19 mouse cellular contexts compared by ENCODE assay signal in the genomic region with DNA sequence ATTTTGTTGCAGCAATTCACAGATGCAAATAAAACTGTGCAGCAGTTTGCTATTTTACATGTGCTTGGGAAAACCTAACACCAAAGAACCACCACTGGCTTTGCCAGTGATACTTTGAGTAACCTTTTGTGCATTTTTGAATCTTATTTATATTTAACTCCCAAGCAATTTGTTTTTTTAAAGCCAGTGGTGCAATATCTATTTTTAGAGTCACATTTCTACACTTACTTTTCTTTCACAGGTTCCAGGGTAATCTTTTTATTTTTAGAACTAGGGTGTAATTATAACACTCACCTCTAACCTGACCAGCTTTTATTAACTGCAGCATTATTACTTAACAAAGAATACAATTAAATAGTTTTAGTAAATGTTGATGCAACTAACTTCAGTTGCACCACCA. TPM values are rescaled to one million over a fixed set of nuclear protein-coding genes. Genes with fewer than 3 reads are reported as not detected.
A peak's percentile ranks its signal among the peaks of the same experiment; 100 is the strongest.
DNase-seq lines count a peak whose midpoint lies in the region; ATAC-seq and TF ChIP-seq lines count a peak whose summit lies in the region.
"Had no signal": no experiment of that assay in that cellular context is flagged by ENCODE, and none has a peak within 500 bp of the region (broad histone marks: within the 10 kb centered on the region; RNA-seq: fewer than 3 reads in every experiment).

No protein-coding gene starts in this region.

- intact Hi-C loops in heart, adult 2 months (cut with DNase I): no loop called here
- intact Hi-C loops in heart, postnatal 25 days (cut with DNase I): no loop called here
- intact Hi-C loops in heart, postnatal 36 days (cut with DNase I): no loop called here

- no peak for TF ChIP-seq EP300 in heart, adult 2 months (IDR thresholded peaks at IDR 0.05; ENCODE audit: insufficient read depth, low read depth, low read length)

- no peaks in the 10 kb centered on the region for H3K79me2 ChIP-seq in heart, adult 2 months (replicated peaks; ENCODE audit: control insufficient read depth, insufficient read depth, low read length)

- no peak overlapping the region for H3K4me2 ChIP-seq in heart, embryonic 15.5 days
- no peak overlapping the region for H3K4me2 ChIP-seq in midbrain, embryonic 11.5 days
- no peak overlapping the region for H3K4me2 ChIP-seq in midbrain, embryonic 13.5 days (replicated peaks)
- H3K4me2 ChIP-seq: embryonic facial prominence, embryonic 12.5 days; forebrain, embryonic 13.5 days; forebrain, embryonic 15.5 days had no signal

- ATAC-seq in heart, embryonic 15.5 days (replicated peaks; ENCODE audit: insufficient number of reproducible peaks, insufficient read depth, low FRiP score, low read depth): no peak
- no peak for ATAC-seq in midbrain, embryonic 11.5 days (ENCODE audit: low FRiP score)
- ATAC-seq in midbrain, embryonic 13.5 days: no peak
- ATAC-seq: forebrain, embryonic 13.5 days; forebrain, embryonic 15.5 days had no signal

- TF ChIP-seq POLR2A in heart, adult 2 months (IDR thresholded peaks at IDR 0.05; ENCODE audit: insufficient read depth, low read depth, low read length): no peak

- H3K9me3 ChIP-seq in heart, embryonic 15.5 days (replicated peaks): no peaks in the 10 kb centered on the region
- no peaks in the 10 kb centered on the region for H3K9me3 ChIP-seq in midbrain, embryonic 11.5 days (ENCODE audit: control insufficient read depth, low read length)
- no peaks in the 10 kb centered on the region for H3K9me3 ChIP-seq in midbrain, embryonic 13.5 days
- H3K9me3 ChIP-seq: embryonic facial prominence, embryonic 10.5 days; embryonic facial prominence, embryonic 12.5 days; forebrain, embryonic 13.5 days; forebrain, embryonic 15.5 days had no signal

- no peak for DNase-seq in heart, adult 2 months
- no peak for DNase-seq in heart, postnatal 25 days (ENCODE audit: low spot score)
- DNase-seq in heart, postnatal 36 days: no peak
- DNase-seq in midbrain, embryonic 11.5 days (ENCODE audit: low spot score, missing footprints): peak; percentile 59
- DNase-seq in c-Kit-positive CD71-positive TER-119-positive erythroid progenitor cells, embryonic 14.5 days (ENCODE audit: low spot score): no peak
- DNase-seq: adrenal gland, adult 2 months; adrenal gland, postnatal 10 days; adrenal gland, postnatal 25 days; cerebellum, adult 11-12 months; cerebellum, adult 2 months; cerebellum, adult 9-10 months; cerebellum, postnatal 10 days; cerebellum, postnatal 25 days had no signal

- H3K36me3 ChIP-seq in heart, adult 2 months (ENCODE audit: control insufficient read depth, insufficient read depth, low read length): peaks cover 5% of the 10 kb centered on the region
- no peaks in the 10 kb centered on the region; the same call in 1 of the 2 replicates for H3K36me3 ChIP-seq in heart, embryonic 15.5 days
- H3K36me3 ChIP-seq in midbrain, embryonic 11.5 days (ENCODE audit: control insufficient read depth, insufficient read depth, low read length): no peaks in the 10 kb centered on the region
- no peaks in the 10 kb centered on the region for H3K36me3 ChIP-seq in midbrain, embryonic 13.5 days
- H3K36me3 ChIP-seq: embryonic facial prominence, embryonic 10.5 days; embryonic facial prominence, embryonic 12.5 days; forebrain, embryonic 15.5 days had no signal

- no peaks in the 10 kb centered on the region for H3K27me3 ChIP-seq in heart, adult 2 months (ENCODE audit: control insufficient read depth, insufficient read depth, low read length)
- no peaks in the 10 kb centered on the region for H3K27me3 ChIP-seq in heart, embryonic 15.5 days
- H3K27me3 ChIP-seq in midbrain, embryonic 11.5 days (ENCODE audit: control insufficient read depth, insufficient read depth, low read length): no peaks in the 10 kb centered on the region
- H3K27me3 ChIP-seq in midbrain, embryonic 13.5 days: no peaks in the 10 kb centered on the region
- H3K27me3 ChIP-seq: embryonic facial prominence, embryonic 12.5 days; forebrain, embryonic 13.5 days; forebrain, embryonic 15.5 days had no signal

- H3K27ac ChIP-seq in heart, adult 2 months: peak overlapping the region; percentile 82
- H3K27ac ChIP-seq in heart, embryonic 15.5 days: 0 out of 2 replicates have a peak overlapping the region, but pooled peaks have one; percentile 40
- no peak overlapping the region for H3K27ac ChIP-seq in midbrain, embryonic 11.5 days (ENCODE audit: low read depth, low read length)
- no peak overlapping the region for H3K27ac ChIP-seq in midbrain, embryonic 13.5 days
- H3K27ac ChIP-seq: embryonic facial prominence, embryonic 10.5 days; embryonic facial prominence, embryonic 12.5 days; forebrain, embryonic 13.5 days; forebrain, embryonic 15.5 days had no signal

- H3K4me3 ChIP-seq in heart, adult 2 months: no peak overlapping the region
- H3K4me3 ChIP-seq in heart, embryonic 15.5 days: no peak overlapping the region
- no peak overlapping the region for H3K4me3 ChIP-seq in midbrain, embryonic 11.5 days (ENCODE audit: low read depth, low read length)
- no peak overlapping the region for H3K4me3 ChIP-seq in midbrain, embryonic 13.5 days (replicated peaks)
- H3K4me3 ChIP-seq: embryonic facial prominence, embryonic 10.5 days; embryonic facial prominence, embryonic 12.5 days; forebrain, embryonic 13.5 days; forebrain, embryonic 15.5 days had no signal

- H3K4me1 ChIP-seq in heart, adult 2 months (ENCODE audit: control insufficient read depth, insufficient read depth, low read length): no peaks in the 10 kb centered on the region; the same call in 1 of the 2 replicates
- H3K4me1 ChIP-seq in heart, embryonic 15.5 days (replicated peaks): 0 out of 2 replicates have a peak, but pooled peaks cover 4% of the 10 kb centered on the region
- no peaks in the 10 kb centered on the region for H3K4me1 ChIP-seq in midbrain, embryonic 11.5 days (ENCODE audit: control insufficient read depth, insufficient read depth, low read length)
- H3K4me1 ChIP-seq in midbrain, embryonic 13.5 days (replicated peaks): no peaks in the 10 kb centered on the region
- H3K4me1 ChIP-seq: embryonic facial prominence, embryonic 10.5 days; embryonic facial prominence, embryonic 12.5 days; forebrain, embryonic 13.5 days; forebrain, embryonic 15.5 days had no signal

- no peak overlapping the region for H3K9ac ChIP-seq in heart, adult 2 months (ENCODE audit: low read depth, low read length)
- H3K9ac ChIP-seq in heart, embryonic 15.5 days: no peak overlapping the region
- no peak overlapping the region for H3K9ac ChIP-seq in midbrain, embryonic 11.5 days (ENCODE audit: low read length)
- no peak overlapping the region for H3K9ac ChIP-seq in midbrain, embryonic 13.5 days (replicated peaks)
- H3K9ac ChIP-seq: embryonic facial prominence, embryonic 12.5 days; forebrain, embryonic 13.5 days; forebrain, embryonic 15.5 days had no signal

- TF ChIP-seq CTCF in heart, adult 2 months (IDR thresholded peaks at IDR 0.05): 0 out of 2 replicates have a peak, but pooled peaks have one; percentile 17

RNA-seq across cellular contexts. Expression of gene Gls, which starts 51.0 kb away (rescaled TPM):
- 10 to 100 TPM; 79.5 to 90.0 TPM for total RNA-seq in heart, adult 2 months (2021)
- 15.7 and 28.8 TPM in 2 replicates for polyA plus RNA-seq in heart, adult 2 months (2012; rRNA removed)
- 100 to 1,000 TPM in 1 of 2 experiments, 10 to 100 TPM in 1; 80.4 to 106 TPM for total RNA-seq in heart, postnatal 25 days (2021)
- polyA plus RNA-seq in heart, embryonic 15.5 days (2015; fragmentation: Nextera tagmentation; extraction: Ambion mirVana): 21.9 and 22.3 TPM in 2 replicates
- total RNA-seq in heart, postnatal 36 days (2021): 100 to 1,000 TPM in 1 of 2 experiments, 10 to 100 TPM in 1; 78.2 to 109 TPM
- 28.8 and 31.1 TPM in 2 replicates for polyA plus RNA-seq in midbrain, embryonic 11.5 days (2014; fragmentation: Nextera tagmentation; extraction: Ambion mirVana)
- 26.1 and 26.6 TPM in 2 replicates for polyA plus RNA-seq in midbrain, embryonic 13.5 days (2015; fragmentation: Nextera tagmentation; extraction: Ambion mirVana)

Comparison
In these comparisons a context has a peak if more than half of its experiments do, and no peak if none do; other contexts are left out.
1. H3K27ac ChIP-seq: peak in heart, adult 2 months (single experiment) and heart, embryonic 15.5 days (single experiment); none in midbrain, embryonic 11.5 days (single experiment) and midbrain, embryonic 13.5 days (single experiment).